11 mouse cellular contexts compared by ENCODE assay signal in the genomic region with DNA sequence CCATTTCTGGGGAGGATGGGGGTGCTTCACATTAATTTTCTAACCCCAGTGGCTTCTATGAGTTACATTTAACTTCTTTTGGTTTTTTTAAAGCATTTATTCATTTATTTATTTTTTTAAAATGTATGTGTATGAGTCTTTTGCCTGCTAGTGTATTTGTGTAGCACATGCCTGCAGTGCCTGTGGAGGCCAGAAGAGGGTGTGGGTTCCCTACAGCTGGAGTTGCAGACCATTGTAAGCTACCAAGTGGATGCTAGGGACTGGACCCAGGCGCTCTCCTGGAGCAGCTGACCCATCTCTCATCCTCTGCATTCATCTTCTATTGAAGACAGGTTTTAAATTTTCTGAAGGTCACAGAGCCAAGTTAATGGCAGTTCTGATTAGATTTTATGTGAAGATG. TPM values are rescaled to one million over a fixed set of nuclear protein-coding genes. Genes with fewer than 3 reads are reported as not detected.
DNase-seq lines count a peak whose midpoint lies in the region; ATAC-seq and TF ChIP-seq lines count a peak whose summit lies in the region.
"Had no signal": no experiment of that assay in that cellular context is flagged by ENCODE, and none has a peak within 500 bp of the region (broad histone marks: within the 10 kb centered on the region; RNA-seq: fewer than 3 reads in every experiment).

No protein-coding gene starts in this region.

- ATAC-seq in hindbrain, embryonic 11.5 days (ENCODE audit: low FRiP score), result no peak
- ATAC-seq in hindbrain, embryonic 14.5 days (ENCODE audit: low FRiP score), result no peak
- no peak for ATAC-seq in lung, postnatal 0 days
- ATAC-seq in Patski, result no peak
- ATAC-seq in megakaryocyte-erythroid progenitor cell, adult 5-6 weeks (replicated peaks; ENCODE audit: low FRiP score, low TSS enrichment, poor library complexity, severe bottlenecking), result 0 out of 2 replicates have a peak, but pooled peaks have one; percentile 58

- H3K9me3 ChIP-seq in hindbrain, embryonic 11.5 days (ENCODE audit: control insufficient read depth, low read length), result no peaks in the 10 kb centered on the region
- no peaks in the 10 kb centered on the region for H3K9me3 ChIP-seq in hindbrain, embryonic 14.5 days (ENCODE audit: control insufficient read depth, low read length)
- no peaks in the 10 kb centered on the region for H3K9me3 ChIP-seq in lung, postnatal 0 days (ENCODE audit: low read length)
- H3K9me3 ChIP-seq: neural tube, embryonic 13.5 days had no signal

- CTCF ChIA-PET in Patski (lab: Charles Lee), result interaction anchor here (0.8 to 1.2 kb wide), 2 partner anchors 16 to 56 kb away, joined by 4 read pairs; no protein-coding TSS in a partner anchor

- in situ Hi-C loops in Patski (cut with MboI; ENCODE audit: low pct_unique_long_range_greater_than_20kb), result loop anchor here (5.0 to 25.0 kb wide), 2 partner anchors 585 to 760 kb away; a partner anchor contains a TSS

- 94% methylated on average over 1 of the region's 1 CpGs for WGBS in hindbrain, embryonic 11.5 days
- 87% methylated on average over 1 of the region's 1 CpGs for WGBS in hindbrain, embryonic 14.5 days
- 95% methylated on average over 1 of the region's 1 CpGs for WGBS in lung, postnatal 0 days

- DNase-seq in hindbrain, embryonic 11.5 days (ENCODE audit: low spot score), result peak; percentile 19
- DNase-seq in hindbrain, embryonic 14.5 days (ENCODE audit: low spot score), result no peak
- no peak for DNase-seq in lung, postnatal 0 days (ENCODE audit: low spot score)
- DNase-seq in lung, postnatal 10 days, result no peak
- DNase-seq in Patski (ENCODE audit: low read depth, low spot score), result no peak
- DNase-seq in layer of hippocampus, adult 11-12 months (ENCODE audit: low spot score), result no peak
- DNase-seq in adrenal gland, postnatal 36 days, result no peak
- DNase-seq: cerebellum, adult 11 months; midbrain, embryonic 14.5 days had no signal

- TF ChIP-seq EP300 in lung, postnatal 0 days (IDR thresholded peaks at IDR 0.05), result no peak

- H3K4me2 ChIP-seq in hindbrain, embryonic 11.5 days (replicated peaks; ENCODE audit: low read depth, low read length), result no peak overlapping the region
- H3K4me2 ChIP-seq in hindbrain, embryonic 14.5 days (replicated peaks), result no peak overlapping the region
- no peak overlapping the region for H3K4me2 ChIP-seq in lung, postnatal 0 days (replicated peaks; ENCODE audit: low read depth, low read length)
- H3K4me2 ChIP-seq: neural tube, embryonic 13.5 days had no signal

- no peak overlapping the region for H3K27ac ChIP-seq in hindbrain, embryonic 11.5 days (ENCODE audit: low read depth, low read length)
- no peak overlapping the region for H3K27ac ChIP-seq in hindbrain, embryonic 14.5 days
- no peak overlapping the region for H3K27ac ChIP-seq in lung, postnatal 0 days (ENCODE audit: low read length)
- H3K27ac ChIP-seq: neural tube, embryonic 13.5 days had no signal

- no peak overlapping the region for H3K4me3 ChIP-seq in hindbrain, embryonic 11.5 days (ENCODE audit: low read depth, low read length)
- H3K4me3 ChIP-seq in hindbrain, embryonic 14.5 days (replicated peaks; ENCODE audit: low read length), result no peak overlapping the region
- H3K4me3 ChIP-seq in lung, postnatal 0 days (ENCODE audit: low read depth, low read length), result no peak overlapping the region
- H3K4me3 ChIP-seq: neural tube, embryonic 13.5 days had no signal

- no peaks in the 10 kb centered on the region for H3K36me3 ChIP-seq in hindbrain, embryonic 11.5 days (ENCODE audit: control insufficient read depth, insufficient read depth, low read length)
- peaks cover 46% of the 10 kb centered on the region for H3K36me3 ChIP-seq in hindbrain, embryonic 14.5 days (replicated peaks; ENCODE audit: control insufficient read depth, insufficient read depth)
- peaks cover 12% of the 10 kb centered on the region; the same call in 1 of the 2 replicates for H3K36me3 ChIP-seq in lung, postnatal 0 days (ENCODE audit: insufficient read depth, low read length)

- H3K9ac ChIP-seq in hindbrain, embryonic 11.5 days (ENCODE audit: low read depth, low read length), result no peak overlapping the region
- no peak overlapping the region for H3K9ac ChIP-seq in hindbrain, embryonic 14.5 days
- H3K9ac ChIP-seq in lung, postnatal 0 days (replicated peaks; ENCODE audit: low read depth), result no peak overlapping the region
- H3K9ac ChIP-seq: neural tube, embryonic 13.5 days had no signal

- no peaks in the 10 kb centered on the region for H3K27me3 ChIP-seq in hindbrain, embryonic 11.5 days (ENCODE audit: control insufficient read depth, insufficient read depth, low read length)
- H3K27me3 ChIP-seq in hindbrain, embryonic 14.5 days (ENCODE audit: control insufficient read depth, insufficient read depth, low read length), result no peaks in the 10 kb centered on the region
- H3K27me3 ChIP-seq in lung, postnatal 0 days (replicated peaks; ENCODE audit: insufficient read depth, low read length), result no peaks in the 10 kb centered on the region
- no peaks in the 10 kb centered on the region for H3K27me3 ChIP-seq in Patski
- H3K27me3 ChIP-seq: neural tube, embryonic 13.5 days had no signal

- TF ChIP-seq CTCF in lung, postnatal 0 days (IDR thresholded peaks at IDR 0.05), result peak; percentile 45
- TF ChIP-seq CTCF in Patski (IDR thresholded peaks at IDR 0.05), result peak; percentile 45

- POLR2A ChIA-PET in Patski (lab: Charles Lee), result no interaction called here

- H3K4me1 ChIP-seq in hindbrain, embryonic 11.5 days (replicated peaks; ENCODE audit: control insufficient read depth, insufficient read depth, low read length), result no peaks in the 10 kb centered on the region
- H3K4me1 ChIP-seq in hindbrain, embryonic 14.5 days (replicated peaks; ENCODE audit: control insufficient read depth, insufficient read depth, low read length), result no peaks in the 10 kb centered on the region
- H3K4me1 ChIP-seq in lung, postnatal 0 days (ENCODE audit: insufficient read depth, low read depth, low read length), result no peaks in the 10 kb centered on the region
- H3K4me1 ChIP-seq: neural tube, embryonic 13.5 days had no signal

RNA-seq across cellular contexts. Expression of a gene that starts 16.9 kb away (rescaled TPM):
- polyA plus RNA-seq in hindbrain, embryonic 11.5 days (2014; fragmentation: Nextera tagmentation; extraction: Ambion mirVana), result 29.1 and 29.9 TPM in 2 replicates
- polyA plus RNA-seq in hindbrain, embryonic 14.5 days (2014; fragmentation: Nextera tagmentation; extraction: Ambion mirVana), result 20.8 and 27.2 TPM in 2 replicates
- 16.1 and 16.5 TPM in 2 replicates for polyA plus RNA-seq in lung, postnatal 0 days (2015; fragmentation: Nextera tagmentation; extraction: Ambion mirVana)
- polyA plus RNA-seq in Patski (2021), result 34.0 TPM
- 23.2 and 28.4 TPM in 2 replicates for total RNA-seq in megakaryocyte-erythroid progenitor cell, adult 5-6 weeks (2014; fragmentation: Nextera tagmentation)
- total RNA-seq in megakaryocyte-erythroid progenitor cell, adult 5-6 weeks (2017), result 49.8 and 50.9 TPM in 2 replicates
- total RNA-seq in adrenal gland, postnatal 36 days (2021), result 10 to 100 TPM; 28.1 to 32.3 TPM

RNA-seq across cellular contexts. Expression of a gene that starts 17.0 kb away (rescaled TPM):
- 75.3 and 76.0 TPM in 2 replicates for polyA plus RNA-seq in hindbrain, embryonic 11.5 days (2014; fragmentation: Nextera tagmentation; extraction: Ambion mirVana)
- polyA plus RNA-seq in hindbrain, embryonic 14.5 days (2014; fragmentation: Nextera tagmentation; extraction: Ambion mirVana), result 48.2 and 49.9 TPM in 2 replicates
- polyA plus RNA-seq in lung, postnatal 0 days (2015; fragmentation: Nextera tagmentation; extraction: Ambion mirVana), result 94.8 and 97.5 TPM in 2 replicates
- polyA plus RNA-seq in Patski (2021), result 93.7 TPM
- total RNA-seq in megakaryocyte-erythroid progenitor cell, adult 5-6 weeks (2014; fragmentation: Nextera tagmentation), result 65.5 and 66.6 TPM in 2 replicates
- total RNA-seq in megakaryocyte-erythroid progenitor cell, adult 5-6 weeks (2017), result 75.7 and 125 TPM in 2 replicates
- 100 to 1,000 TPM; 109 TPM for total RNA-seq in adrenal gland, postnatal 36 days (2021)

RNA-seq across cellular contexts. Expression of a gene that starts 55.5 kb away (rescaled TPM):
- 28.7 and 29.9 TPM in 2 replicates for polyA plus RNA-seq in hindbrain, embryonic 11.5 days (2014; fragmentation: Nextera tagmentation; extraction: Ambion mirVana)
- polyA plus RNA-seq in hindbrain, embryonic 14.5 days (2014; fragmentation: Nextera tagmentation; extraction: Ambion mirVana), result 31.3 and 36.5 TPM in 2 replicates
- 41.0 and 46.4 TPM in 2 replicates for polyA plus RNA-seq in lung, postnatal 0 days (2015; fragmentation: Nextera tagmentation; extraction: Ambion mirVana)
- polyA plus RNA-seq in Patski (2021), result 62.9 TPM
- 42.5 and 48.7 TPM in 2 replicates for total RNA-seq in megakaryocyte-erythroid progenitor cell, adult 5-6 weeks (2014; fragmentation: Nextera tagmentation)
- total RNA-seq in megakaryocyte-erythroid progenitor cell, adult 5-6 weeks (2017), result 35.8 and 42.8 TPM in 2 replicates
- 10 to 100 TPM; 68.0 to 74.2 TPM for total RNA-seq in adrenal gland, postnatal 36 days (2021)
